Mouse (Mus musculus): ENCODE data around the gene Kmt2c.

DNA sequence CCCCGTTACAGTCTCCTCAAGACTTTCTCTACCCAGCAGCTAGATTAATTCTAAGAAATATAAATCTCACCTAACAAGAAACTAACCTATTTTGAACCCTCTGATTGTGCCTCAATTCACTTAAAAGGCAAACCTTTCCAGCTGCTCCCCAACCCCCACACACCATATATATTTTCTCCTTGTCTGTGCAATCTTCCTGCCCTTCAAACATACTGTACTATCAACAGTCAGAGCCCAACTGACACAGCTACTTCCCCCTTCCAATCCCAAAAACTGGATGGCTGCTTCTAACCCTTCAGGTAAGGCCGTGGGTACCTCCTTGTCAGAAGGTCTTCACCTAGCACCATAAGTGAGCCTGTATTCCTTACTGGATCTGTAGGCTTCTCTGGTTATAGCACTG, 130.2 kb downstream of the Kmt2c start:
- TF ChIP-seq MAFK (IDR thresholded peaks at IDR 0.05; ENCODE audit: insufficient read depth, low read depth, low read length) (no peak), ZNF384 (IDR thresholded peaks at IDR 0.05; ENCODE audit: low read depth, low read length) (no peak), ZC3H11A (IDR thresholded peaks at IDR 0.05; ENCODE audit: borderline replicate concordance, low read depth, low read length) (no peak)

Data from ES-E14 (cell line).